Mouse (Mus musculus) megakaryocyte, embryonic 14.5 days (primary cell): ENCODE measurements around the gene Tbr1.

Experiments used
- FLI1 ChIP-seq: IDR thresholded peaks from 2 replicates; pipeline ENCODE4 v1.6.1; 2012; ENCODE audit warnings: low read length, inconsistent platforms, mixed read lengths
- GATA1 ChIP-seq: IDR thresholded peaks from 3 replicates; pipeline ENCODE4 v1.6.1; 2012; ENCODE audit warnings: mixed read lengths, low read length, inconsistent platforms, borderline replicate concordance

- no peak for TF ChIP-seq FLI1
- no peak for TF ChIP-seq GATA1
Observed at GRCm38 (mm10) chr2:61754989-61755388, 47.7 kb upstream of the Tbr1 start.
